Mouse (Mus musculus) heart, adult 11 months (tissue): ENCODE data around the gene Vmn1r118.
"Not testable (repeated sequence)": the region's sequence is repeated elsewhere in the genome, so short reads cannot be mapped to it uniquely, and the experiment has no call there.

Source experiments
- DNase-seq: peaks from one replicate; pipeline ENCODE4 v3.0.0; 2022

Gene Vmn1r118

DNA sequence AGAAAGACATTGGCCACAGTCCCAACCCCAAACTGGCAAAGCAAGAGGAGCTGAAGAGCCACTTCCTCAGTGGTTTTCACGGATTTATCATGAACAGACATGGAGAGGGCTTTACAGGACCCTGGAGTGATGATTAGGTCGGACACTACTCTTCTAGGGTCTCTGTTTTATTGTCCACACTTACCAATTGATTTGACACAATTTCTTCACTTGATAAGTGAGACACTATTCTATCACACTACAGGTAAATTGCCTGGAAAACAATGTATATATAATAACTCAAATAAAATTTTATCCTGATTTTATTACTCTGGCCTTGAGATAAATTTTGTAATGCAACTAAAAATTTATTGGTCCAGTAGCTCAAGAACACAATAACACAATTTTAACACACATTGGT is at the start of gene Vmn1r118:
Gene Vmn1r118, minus strand, starts transcription at position 101 of the 400 bp plus-strand sequence.
- not testable (repeated sequence) for DNase-seq

GRCm38 (mm10) chr7:20884021-20884420 is 28.1 kb downstream of the Vmn1r118 start, which contains the start of gene Vmn1r117:
Vmn1r117 (minus strand) TSS chr7:20884121.
- DNase-seq = not testable (repeated sequence)

- DNase-seq = not testable (repeated sequence)
These were observed 40.2 kb downstream of the Vmn1r118 start, which contains the start of gene Vmn1r116 for GRCm38 (mm10) chr7:20871956-20872355. Vmn1r116 (plus strand) TSS chr7:20872256.
